Mouse (Mus musculus): ENCODE data around the gene Zer1.

Zer1 gene

GRCm38 (mm10) chr2:30128789-30129188, 4.4 kb upstream of the Zer1 start:
- DNase-seq (ENCODE audit: low read depth), result peak; percentile 78

- DNase-seq (ENCODE audit: low read depth), result no peak
These were observed 485 bp downstream of the Zer1 start for GRCm38 (mm10) chr2:30123729-30124471.

DNA sequence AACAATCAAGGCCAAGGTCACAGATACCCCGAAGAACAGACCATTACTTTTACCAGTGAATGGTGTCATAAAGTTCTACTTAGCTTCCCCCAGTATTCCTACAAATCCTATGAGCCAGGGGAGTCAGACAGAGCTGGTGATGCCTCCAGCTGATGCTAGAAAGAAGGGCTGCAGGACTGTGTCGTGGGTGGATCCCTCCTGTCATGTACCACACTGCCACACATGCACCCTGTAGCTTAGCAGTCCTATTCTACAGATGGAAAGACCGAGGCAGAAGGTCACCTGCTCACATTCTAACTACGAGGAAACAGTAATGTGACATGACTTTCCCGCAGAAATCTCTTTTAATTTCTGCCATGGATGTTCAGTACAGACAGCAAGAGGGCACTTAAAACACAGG, 1.6 kb downstream of the Zer1 start:
- no peak for DNase-seq (ENCODE audit: low read depth)

DNA sequence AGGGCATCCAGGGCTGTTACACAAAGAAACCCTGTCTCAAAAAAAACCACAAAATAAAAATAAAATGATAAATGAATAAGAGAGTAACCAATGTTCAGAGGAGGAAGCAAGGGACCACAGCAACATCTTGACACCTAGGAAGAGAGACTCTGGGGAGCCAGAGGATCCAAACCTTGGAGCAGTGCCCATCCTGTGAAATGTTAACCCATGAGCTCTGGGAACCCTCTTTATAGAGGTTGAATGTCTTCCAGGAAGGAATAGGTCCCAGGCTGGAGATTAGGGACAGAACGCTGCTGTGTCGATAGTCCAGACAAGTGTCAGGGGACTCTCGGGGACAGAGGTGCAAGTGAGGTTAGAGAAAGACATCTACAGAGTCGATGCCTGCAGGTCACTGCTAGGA, 4.1 kb downstream of the Zer1 start:
- DNase-seq (ENCODE audit: low read depth), result no peak

- no peak for DNase-seq (ENCODE audit: low read depth)
These were observed 4.7 kb downstream of the Zer1 start for GRCm38 (mm10) chr2:30119641-30120051.

DNA sequence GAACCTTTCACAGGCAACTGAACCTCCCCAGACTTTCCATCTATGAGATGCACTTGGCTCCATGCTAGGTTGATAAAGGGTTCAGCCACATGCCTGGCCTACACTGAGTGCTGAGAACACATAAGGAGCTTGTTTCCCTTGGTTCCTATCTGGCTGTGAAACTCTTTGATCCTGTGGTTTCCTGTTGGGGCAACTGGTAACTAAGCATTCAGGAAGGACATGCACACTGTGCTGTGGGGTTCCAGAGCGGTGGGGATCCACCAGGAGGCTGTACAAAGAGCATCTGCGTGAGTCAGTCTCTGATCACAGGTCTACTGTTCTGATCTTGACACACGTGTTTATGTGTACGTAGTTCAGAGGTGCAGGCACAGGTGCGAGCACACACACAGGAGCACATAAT, 11.8 kb downstream of the Zer1 start:
- DNase-seq (ENCODE audit: low read depth), result no peak

DNA sequence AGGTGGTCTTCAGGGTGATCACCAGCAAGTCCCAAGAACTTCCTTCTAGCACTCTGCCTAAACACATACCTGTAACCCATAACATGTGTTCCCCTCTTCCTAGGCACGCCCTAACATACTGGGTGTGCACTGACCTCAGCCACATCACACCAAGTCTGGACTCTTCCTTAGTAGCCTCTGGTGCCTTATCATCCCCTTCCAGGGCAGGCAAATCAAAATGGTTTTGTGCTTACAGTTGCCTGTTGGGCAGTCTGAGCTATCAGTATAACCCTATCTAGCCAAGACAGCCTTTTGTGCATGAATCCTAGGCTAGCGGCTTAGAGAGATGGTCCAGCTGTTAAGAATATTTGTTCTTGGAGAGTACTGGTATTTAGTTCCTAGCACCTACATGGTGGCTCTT, 12.9 kb downstream of the Zer1 start:
- DNase-seq (ENCODE audit: low read depth), result no peak

DNA sequence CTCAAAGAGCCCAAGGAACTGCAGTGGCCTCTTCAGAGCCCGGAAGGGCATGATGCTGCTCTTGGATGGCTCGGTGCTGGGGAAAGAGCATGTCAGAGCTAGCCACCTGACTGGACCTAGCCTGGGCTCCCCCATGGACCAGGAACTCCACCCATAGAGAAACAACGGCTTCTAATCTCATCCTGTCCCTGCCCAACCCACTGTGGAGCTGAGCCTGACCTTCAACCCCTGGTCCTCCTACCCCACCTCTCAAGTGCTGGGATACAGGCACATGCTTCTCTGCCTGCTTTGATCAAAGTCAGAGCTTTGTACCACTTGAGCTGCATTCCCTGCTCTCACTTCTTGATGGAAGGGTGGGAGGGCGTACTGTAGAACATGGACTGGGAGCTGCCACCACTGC, 16.1 kb downstream of the Zer1 start:
- no peak for DNase-seq (ENCODE audit: low read depth)

DNA sequence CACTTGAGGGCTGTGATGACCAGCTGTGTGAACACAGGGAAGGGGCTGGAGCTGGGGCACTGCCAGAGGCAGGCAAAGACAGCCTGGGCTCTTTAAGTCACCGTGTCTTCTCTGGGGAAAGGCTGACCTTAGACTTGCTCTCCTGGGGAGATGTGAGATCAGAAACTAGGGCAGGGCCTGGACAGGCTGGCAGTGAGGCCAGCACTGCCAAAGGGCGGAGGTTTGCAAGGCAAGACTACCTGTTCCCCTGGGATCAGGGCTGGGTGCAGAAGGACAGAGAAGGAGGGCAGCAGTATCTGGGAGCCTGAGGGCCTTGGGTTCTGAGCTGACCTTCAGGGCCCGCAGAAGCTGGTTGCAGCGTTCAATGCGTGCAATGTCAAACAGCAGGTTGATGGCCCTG, 16.7 kb downstream of the Zer1 start:
- no peak for DNase-seq (ENCODE audit: low read depth)

- peak; percentile 79 for DNase-seq (ENCODE audit: low read depth)
These were observed 18.0 kb downstream of the Zer1 start for GRCm38 (mm10) chr2:30106364-30106763.

DNA sequence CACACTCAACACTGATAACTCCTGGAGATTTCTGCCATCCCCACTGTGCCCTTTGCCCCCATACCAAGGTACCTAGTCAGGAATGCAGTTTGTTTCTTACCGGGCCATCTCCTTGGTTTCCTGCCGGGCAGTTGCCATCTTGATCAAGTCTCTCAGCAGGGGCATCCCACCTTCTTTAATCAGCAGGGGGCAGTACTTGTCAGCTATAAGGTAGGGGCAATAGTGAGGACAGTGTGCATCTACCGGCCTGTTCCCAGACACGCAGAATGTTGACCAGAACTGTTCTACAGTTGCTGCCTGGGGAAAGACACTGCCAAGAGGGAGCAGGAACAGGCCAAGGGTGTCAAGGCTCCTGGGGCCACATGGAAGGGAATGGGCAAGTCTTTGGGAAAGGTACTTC, 24.2 kb downstream of the Zer1 start:
- DNase-seq (ENCODE audit: low read depth), result peak; percentile 42

DNA sequence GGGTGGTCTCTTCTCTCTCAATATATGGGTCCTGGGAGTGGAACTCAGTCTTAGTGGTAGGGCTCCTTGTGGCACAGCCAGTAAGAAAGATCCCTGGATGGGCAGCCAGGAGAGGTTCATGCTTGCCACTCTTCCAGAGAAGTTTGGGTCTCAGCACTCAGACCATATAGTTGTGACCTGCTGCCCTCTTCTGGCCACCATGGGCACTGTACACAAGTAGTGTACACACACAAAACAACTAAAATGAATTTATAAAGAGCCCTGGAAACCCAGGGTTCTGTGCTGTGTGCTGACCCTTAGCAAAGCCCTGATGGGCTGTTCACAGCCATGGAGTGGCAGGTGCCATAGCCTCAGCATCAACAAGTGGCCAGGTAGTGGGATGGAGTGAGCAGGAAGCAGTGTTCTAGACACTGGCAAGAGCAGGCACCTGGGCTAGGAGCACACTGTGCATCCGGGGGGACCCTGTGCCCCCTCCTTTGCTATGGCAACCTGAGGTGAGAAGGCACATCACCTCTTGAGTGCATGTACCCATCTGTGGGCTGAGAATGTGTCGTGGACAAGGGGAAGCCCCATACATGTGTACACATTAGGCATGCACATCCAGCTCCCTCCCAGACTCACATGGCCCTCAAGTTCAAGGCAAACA, 28.4 kb downstream of the Zer1 start:
- DNase-seq (ENCODE audit: low read depth), result peak; percentile 75

GRCm38 (mm10) chr2:30094208-30094588, 30.2 kb downstream of the Zer1 start:
- DNase-seq (ENCODE audit: low read depth), result peak; percentile 51

GRCm38 (mm10) chr2:30093471-30094207, 30.7 kb downstream of the Zer1 start, which contains the start of gene Zdhhc12:
Zdhhc12 (minus strand) TSS chr2:30093648.
- DNase-seq (ENCODE audit: low read depth), result peak; percentile 96

DNA sequence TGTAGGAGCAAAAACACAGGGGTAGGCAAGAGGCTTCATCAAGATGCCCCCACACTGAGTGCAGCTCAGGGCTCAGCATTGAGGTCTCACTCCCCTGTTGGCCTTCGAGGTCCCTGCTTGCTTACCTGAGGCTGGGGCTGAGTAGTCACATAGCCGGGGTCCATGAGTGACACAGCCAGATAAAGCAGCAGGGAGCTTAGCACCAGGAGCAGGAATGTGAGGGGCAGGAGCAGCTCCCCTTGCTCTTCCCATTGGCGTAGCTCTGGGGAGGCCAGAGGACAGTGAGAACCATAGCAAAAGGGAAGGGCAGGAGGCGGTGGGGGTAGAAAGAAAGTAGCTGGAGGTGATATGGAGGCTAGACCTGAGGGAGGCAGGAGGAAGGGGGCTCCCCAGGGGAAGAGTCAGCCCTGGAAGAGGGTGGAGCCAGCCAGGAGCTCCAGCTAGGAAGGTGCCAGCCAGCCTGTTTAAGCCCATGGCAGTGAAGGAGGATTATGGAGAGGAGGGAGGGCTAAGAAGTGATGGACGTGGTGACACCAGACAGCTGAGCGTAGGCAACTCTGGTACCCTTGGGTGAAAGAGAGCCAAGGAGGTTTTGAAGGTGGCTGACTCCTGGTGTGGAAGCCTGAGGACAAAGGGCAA, 32.0 kb downstream of the Zer1 start:
- DNase-seq (ENCODE audit: low read depth), result no peak

DNA sequence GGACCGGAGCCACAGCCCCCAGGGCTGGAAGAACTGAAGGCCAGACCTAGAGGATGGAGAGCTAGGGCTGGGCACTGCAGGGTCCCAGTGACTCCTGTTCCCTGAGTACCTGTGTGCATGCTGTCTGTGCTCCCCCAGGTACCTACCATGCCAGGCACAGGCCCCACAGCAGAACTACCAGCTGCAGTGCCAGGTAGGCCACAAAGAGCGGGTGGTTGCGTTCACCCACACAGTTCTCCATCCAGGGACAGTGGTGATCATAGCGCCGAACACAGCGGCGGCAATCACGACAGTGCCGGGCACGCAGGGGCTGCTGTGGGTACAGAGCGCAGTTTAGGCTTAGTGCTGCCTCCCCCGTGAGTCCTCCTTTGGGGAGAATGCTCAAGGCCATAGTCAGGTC, 32.9 kb downstream of the Zer1 start:
- DNase-seq (ENCODE audit: low read depth), result no peak

DNA sequence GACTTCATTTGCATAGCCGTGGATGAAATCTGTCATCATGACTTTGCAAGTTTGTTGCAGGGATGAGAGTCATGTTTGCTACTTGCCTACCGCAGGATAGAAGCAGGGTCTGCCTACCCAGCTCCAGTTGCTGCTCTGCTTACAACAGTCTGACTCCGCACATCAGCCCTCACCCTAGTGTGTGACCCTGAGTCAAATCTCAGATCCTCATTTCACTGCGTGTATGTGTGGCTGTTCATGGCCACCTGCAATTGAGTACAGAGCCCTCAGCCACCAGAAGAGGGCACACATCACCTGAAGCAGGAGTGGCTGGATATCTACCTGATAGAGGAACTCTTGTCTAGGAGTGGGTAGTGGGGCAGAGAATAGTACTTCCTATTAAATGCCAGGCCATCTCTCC, 37.1 kb downstream of the Zer1 start:
- DNase-seq (ENCODE audit: low read depth), result no peak

DNA sequence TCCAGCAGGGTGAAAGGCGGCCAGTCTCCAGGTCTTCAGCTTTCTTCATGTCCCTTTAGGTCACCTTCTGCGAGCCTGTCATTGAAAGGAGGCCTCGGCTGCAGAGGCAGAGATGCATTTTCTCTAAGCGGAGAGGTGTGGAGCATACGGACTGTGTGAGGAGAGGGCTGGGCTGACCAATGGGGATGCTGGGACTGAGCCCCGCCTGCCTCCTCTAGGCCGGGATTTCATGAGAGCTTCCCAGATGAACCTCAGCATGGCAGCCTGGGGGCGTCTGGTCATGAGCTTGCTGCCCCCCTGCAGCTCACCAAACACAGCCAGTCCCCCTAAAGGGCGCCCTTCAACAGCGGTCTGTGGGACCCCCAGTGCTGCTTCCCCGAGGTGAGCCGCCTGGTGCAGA, 39.8 kb downstream of the Zer1 start:
- no peak for DNase-seq (ENCODE audit: low read depth)

GRCm38 (mm10) chr2:30084113-30084512, 40.3 kb downstream of the Zer1 start:
- DNase-seq (ENCODE audit: low read depth), result no peak

DNA sequence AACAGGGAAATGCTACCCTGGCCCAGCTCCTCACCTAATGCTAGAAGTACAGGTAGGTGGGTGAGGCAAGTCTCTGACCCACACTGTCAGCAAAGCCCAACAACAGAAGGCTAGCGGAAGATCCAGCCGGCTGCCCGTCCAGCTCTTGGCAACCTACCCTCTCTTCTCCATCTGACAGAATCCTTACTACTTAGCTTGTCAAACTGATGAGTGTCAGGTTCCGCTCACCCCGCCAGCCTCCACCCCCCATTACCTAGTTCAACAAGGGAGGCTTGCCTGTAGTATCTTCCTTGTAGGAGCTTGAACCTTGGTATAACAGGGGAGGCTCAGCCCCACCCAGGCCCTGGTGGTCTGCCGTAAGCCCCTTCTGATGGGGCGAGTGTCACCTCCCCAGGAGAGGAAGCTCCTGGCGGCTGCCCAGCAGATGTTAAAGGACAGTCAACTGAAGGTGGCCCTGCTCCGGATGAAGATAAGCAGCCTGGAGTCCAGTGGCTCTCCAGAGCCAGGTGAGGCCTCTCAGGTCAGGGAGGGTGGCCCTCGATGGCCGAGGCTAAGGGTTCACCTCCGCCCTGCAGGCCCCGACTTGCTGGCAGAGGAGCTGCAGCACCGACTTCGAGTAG, 44.1 kb downstream of the Zer1 start:
- no peak for DNase-seq (ENCODE audit: low read depth)

GRCm38 (mm10) chr2:30078760-30079159, 45.6 kb downstream of the Zer1 start:
- DNase-seq (ENCODE audit: low read depth), result no peak

GRCm38 (mm10) chr2:30078349-30078712, 46.1 kb downstream of the Zer1 start:
- no peak for DNase-seq (ENCODE audit: low read depth)

Measured in NIH3T3 (cell line).